Mouse (Mus musculus): Measurements from ENCODE around the gene Tmem108.

GRCm38 (mm10) chr9:103760356-103760755 lies 1.3 kb downstream of the Tmem108 start:
- TF ChIP-seq CTCF (IDR thresholded peaks at IDR 0.05; ENCODE audit: low read depth) = no peak
- TF ChIP-seq EP300 (IDR thresholded peaks at IDR 0.05; ENCODE audit: low read depth) = no peak

Measured in heart, postnatal 0 days (tissue).